Mouse (Mus musculus) lung, postnatal 4 days (tissue): ENCODE measurements around the gene Arrdc3.

ENCODE experiments used
- DNase-seq, 2 experiments: peaks; one replicate each; pipeline ENCODE4 v3.0.0; 2021

The Arrdc3 gene

GRCm38 (mm10) chr13:80921593-80922327 lies 38.6 kb downstream of the Arrdc3 start:
- no peak for DNase-seq

DNA sequence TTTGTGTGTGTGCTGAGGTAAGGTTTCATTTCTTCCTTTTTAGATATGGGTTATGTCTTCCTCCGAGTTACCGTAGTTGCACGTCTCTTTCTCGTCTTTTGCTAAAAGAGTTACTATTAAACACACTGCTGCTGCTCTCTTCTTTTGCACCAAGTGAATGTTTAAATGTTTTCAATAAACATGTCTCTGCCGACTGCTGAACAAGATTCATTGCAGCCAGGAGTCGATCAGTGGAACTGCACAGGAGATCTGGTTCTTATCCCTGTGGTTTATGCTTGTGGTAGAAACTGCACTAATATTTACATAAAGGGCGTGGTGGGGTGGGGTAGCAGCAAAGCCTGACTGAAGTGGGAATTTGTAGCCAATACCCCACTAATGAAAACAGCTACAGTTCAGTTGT lies 45.0 kb downstream of the Arrdc3 start:
- DNase-seq: no peak

DNA sequence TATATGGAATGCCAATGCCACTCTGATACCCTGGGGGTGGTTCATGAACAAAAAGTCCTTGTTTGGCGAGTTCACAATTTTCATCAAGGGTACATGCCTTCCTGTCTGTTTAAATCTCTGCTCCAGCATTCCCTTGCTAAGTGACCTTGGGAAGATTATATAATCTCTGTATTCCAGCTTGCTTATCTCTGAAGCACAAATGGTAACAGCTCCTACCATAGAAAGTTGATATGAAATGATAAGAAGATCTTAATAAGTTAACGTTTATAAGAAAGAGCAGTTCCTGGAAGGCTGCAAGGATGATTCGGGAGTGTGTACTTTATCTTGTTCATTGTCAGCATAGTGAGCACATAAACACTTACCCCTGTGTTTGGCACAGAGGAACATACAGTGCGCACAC lies 46.8 kb downstream of the Arrdc3 start:
- DNase-seq: no peak

GRCm38 (mm10) chr13:80932816-80933402 lies 49.7 kb downstream of the Arrdc3 start:
- peak; percentile 27 to 61 for DNase-seq

DNA sequence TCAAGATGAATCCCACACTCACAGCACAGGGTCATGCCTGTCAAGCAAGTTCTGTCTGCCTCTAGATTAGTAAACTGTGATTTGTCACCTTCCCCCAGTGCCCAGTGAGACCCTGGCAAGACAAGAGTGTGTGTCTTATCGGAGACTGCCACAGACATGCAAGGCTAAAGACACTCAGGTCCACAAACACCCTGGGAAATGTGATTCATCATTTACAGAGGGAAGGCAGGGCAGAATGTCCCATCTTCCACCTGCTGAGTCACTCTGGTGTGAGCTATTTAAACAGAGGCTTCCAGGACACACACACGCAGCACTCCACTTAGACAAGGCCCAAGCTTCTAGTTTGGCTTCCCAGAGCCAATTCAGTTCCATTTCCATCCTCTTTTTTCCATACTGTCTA lies 53.2 kb downstream of the Arrdc3 start:
- no peak for DNase-seq

DNA sequence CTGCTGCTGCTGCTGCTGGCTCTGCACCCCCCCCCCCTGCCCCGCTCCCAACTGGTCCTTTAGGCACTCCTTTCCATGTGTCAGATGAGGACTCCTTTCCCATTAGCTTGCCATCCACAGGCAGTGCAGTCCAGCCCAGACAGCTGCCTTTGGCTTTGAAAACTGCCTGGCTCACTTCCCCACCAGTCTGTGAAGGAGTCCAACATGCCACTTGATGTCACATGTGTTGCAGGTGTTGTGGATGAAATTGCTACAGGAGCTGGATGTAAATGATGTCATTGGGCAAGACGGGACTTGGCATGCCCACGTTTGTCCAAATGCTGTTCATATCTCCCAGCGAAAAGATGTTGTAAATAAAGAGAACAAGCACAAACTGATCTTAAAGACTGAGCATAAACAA lies 56.0 kb downstream of the Arrdc3 start:
- peak; percentile 28 to 59 for DNase-seq

GRCm38 (mm10) chr13:80939866-80940265 lies 56.7 kb downstream of the Arrdc3 start:
- DNase-seq: no peak

DNA sequence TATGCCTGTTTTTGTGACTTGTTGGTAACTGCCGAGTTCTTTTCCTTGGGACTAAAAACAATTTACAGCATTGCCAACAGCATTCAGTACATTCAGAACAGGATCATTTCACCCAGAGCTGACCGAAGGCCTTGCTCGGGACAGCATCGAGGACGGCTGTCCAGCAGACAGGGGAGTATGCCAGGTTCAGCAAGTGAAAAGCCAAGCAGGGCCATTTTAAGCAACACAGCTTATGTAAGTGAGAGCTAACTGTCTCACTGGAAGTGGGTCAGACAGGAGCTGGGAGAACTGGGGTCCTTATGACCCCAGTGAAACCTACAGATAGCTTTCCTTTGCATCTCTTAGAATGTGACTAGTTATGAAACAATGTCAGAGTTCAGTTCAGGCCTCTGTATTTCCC lies 57.2 kb downstream of the Arrdc3 start:
- peak; percentile 31 to 45 for DNase-seq

- DNase-seq: peak; percentile 84 to 89
Observed at GRCm38 (mm10) chr13:80940860-80941630, 57.9 kb downstream of the Arrdc3 start.

- DNase-seq: no peak
Observed at GRCm38 (mm10) chr13:80944532-80944931, 61.3 kb downstream of the Arrdc3 start.
